8 mouse cellular contexts compared by ENCODE assay signal in the genomic region with DNA sequence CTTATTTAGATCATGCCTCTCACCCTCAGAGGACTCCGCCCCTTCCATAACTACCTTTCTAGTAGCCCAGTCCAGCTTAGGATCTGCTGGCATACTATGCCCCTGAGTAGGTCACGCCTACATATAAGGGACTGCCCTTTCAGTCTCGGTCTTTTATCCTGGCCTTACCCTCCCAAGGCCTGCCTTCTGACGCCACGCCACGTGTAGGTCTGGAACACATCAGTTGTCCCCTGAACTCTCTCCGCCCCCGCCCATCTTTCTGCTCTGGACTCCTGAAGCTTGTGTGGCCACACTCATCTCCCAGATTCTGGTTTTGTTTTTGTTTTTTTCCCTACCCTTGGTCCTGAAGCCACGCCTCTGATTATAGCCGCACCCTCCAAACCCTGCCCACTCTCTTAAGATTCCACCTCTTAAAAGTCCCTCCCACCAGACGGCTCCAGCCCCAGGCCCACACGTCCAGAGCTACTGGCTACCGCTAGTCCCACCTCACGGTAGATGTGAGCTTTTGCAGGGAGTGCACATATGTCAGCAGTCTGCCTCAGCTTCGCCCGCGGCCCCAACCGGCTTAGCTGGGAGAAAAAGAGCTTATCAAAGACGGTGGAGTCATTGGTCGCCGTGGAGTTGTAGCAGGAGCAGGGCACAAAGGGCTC. TPM values are rescaled to one million over a fixed set of nuclear protein-coding genes. Genes with fewer than 3 reads are reported as not detected.
DNase-seq lines count a peak whose midpoint lies in the region; ATAC-seq and TF ChIP-seq lines count a peak whose summit lies in the region.

No protein-coding gene starts in this region.

- peaks cover 35% of the 10 kb centered on the region for H3K36me3 ChIP-seq in heart, embryonic 12.5 days
- peaks cover 17% of the 10 kb centered on the region for H3K36me3 ChIP-seq in kidney, postnatal 0 days (ENCODE audit: insufficient read depth, low read length)

- peaks cover 23% of the 10 kb centered on the region for H3K27me3 ChIP-seq in heart, embryonic 12.5 days (replicated peaks)
- no peaks in the 10 kb centered on the region for H3K27me3 ChIP-seq in kidney, postnatal 0 days (ENCODE audit: insufficient read depth, low read length)

- 2% methylated on average over 21 of the region's 21 CpGs for WGBS in heart, embryonic 12.5 days
- WGBS in kidney, postnatal 0 days = 6% methylated on average over 21 of the region's 21 CpGs

- peak; percentile 18; the same call in 1 of the 2 replicates for TF ChIP-seq CTCF in kidney, postnatal 0 days (IDR thresholded peaks at IDR 0.05; ENCODE audit: low read depth)

- peak overlapping the region; percentile 67 for H3K27ac ChIP-seq in heart, embryonic 12.5 days (ENCODE audit: poor library complexity, severe bottlenecking)
- H3K27ac ChIP-seq in kidney, postnatal 0 days = no peak overlapping the region

- ATAC-seq in heart, embryonic 12.5 days (ENCODE audit: insufficient number of reproducible peaks, low FRiP score) = peak; percentile 82
- ATAC-seq in kidney, postnatal 0 days (replicated peaks; ENCODE audit: low FRiP score, low read depth) = peak; percentile 82
- ATAC-seq in frontal cortex, adult (ENCODE audit: low TSS enrichment) = no peak

- H3K4me2 ChIP-seq in heart, embryonic 12.5 days = peak overlapping the region; percentile 66
- peak overlapping the region; percentile 57 for H3K4me2 ChIP-seq in kidney, postnatal 0 days (ENCODE audit: low read length)

- peak overlapping the region; percentile 26 for H3K4me3 ChIP-seq in heart, embryonic 12.5 days
- H3K4me3 ChIP-seq in kidney, postnatal 0 days (replicated peaks; ENCODE audit: low read depth, low read length) = peak overlapping the region; percentile 20; the same call in 1 of the 2 replicates

- peak; percentile 31 to 45 for DNase-seq in cerebellum, postnatal 14 days
- no peak for DNase-seq in cerebellum, adult 8-10 months
- peak; percentile 81 for DNase-seq in embryo, embryonic 10 days (ENCODE audit: low spot score)
- DNase-seq in kidney, postnatal 0 days (ENCODE audit: low spot score) = peak; percentile 94
- peak; percentile 44 for DNase-seq in lung, postnatal 14 days
- peak; percentile 76 for DNase-seq in yolk sac, embryonic 10.5 days (ENCODE audit: low spot score)

- peaks cover 57% of the 10 kb centered on the region for H3K4me1 ChIP-seq in heart, embryonic 12.5 days (replicated peaks)
- H3K4me1 ChIP-seq in kidney, postnatal 0 days (replicated peaks; ENCODE audit: insufficient read depth, low read length) = peaks cover 12% of the 10 kb centered on the region

- peak overlapping the region; percentile 62 for H3K9ac ChIP-seq in heart, embryonic 12.5 days
- H3K9ac ChIP-seq in kidney, postnatal 0 days (ENCODE audit: low read depth, low read length) = 0 out of 2 replicates have a peak overlapping the region, but pooled peaks have one; percentile 25

- no peaks in the 10 kb centered on the region for H3K9me3 ChIP-seq in heart, embryonic 12.5 days (replicated peaks)
- H3K9me3 ChIP-seq in kidney, postnatal 0 days (replicated peaks; ENCODE audit: low read length) = no peaks in the 10 kb centered on the region

RNA-seq across cellular contexts. Expression of a gene that starts 3.9 kb away (rescaled TPM):
- 1.2 and 1.4 TPM in 2 replicates for polyA plus RNA-seq in heart, embryonic 12.5 days (2016; fragmentation: Nextera tagmentation; extraction: Ambion mirVana)
- 2.1 and 2.6 TPM in 2 replicates for polyA plus RNA-seq in kidney, postnatal 0 days (2015; fragmentation: Nextera tagmentation; extraction: Ambion mirVana)

RNA-seq across cellular contexts. Expression of a gene that starts 5.8 kb away (rescaled TPM):
- polyA plus RNA-seq in heart, embryonic 12.5 days (2016; fragmentation: Nextera tagmentation; extraction: Ambion mirVana) = 0.37 TPM in 2 replicates
- 0.18 and 0.45 TPM in 2 replicates for polyA plus RNA-seq in kidney, postnatal 0 days (2015; fragmentation: Nextera tagmentation; extraction: Ambion mirVana)

RNA-seq across cellular contexts. Expression of a gene that starts 19.5 kb away (rescaled TPM):
- polyA plus RNA-seq in heart, embryonic 12.5 days (2016; fragmentation: Nextera tagmentation; extraction: Ambion mirVana) = 131 and 138 TPM in 2 replicates
- polyA plus RNA-seq in kidney, postnatal 0 days (2015; fragmentation: Nextera tagmentation; extraction: Ambion mirVana) = 94.3 and 112 TPM in 2 replicates

RNA-seq across cellular contexts. Expression of a gene that starts 23.1 kb away (rescaled TPM):
- 0.99 and 1.5 TPM in 2 replicates for polyA plus RNA-seq in heart, embryonic 12.5 days (2016; fragmentation: Nextera tagmentation; extraction: Ambion mirVana)
- polyA plus RNA-seq in kidney, postnatal 0 days (2015; fragmentation: Nextera tagmentation; extraction: Ambion mirVana) = 0.47 and 1.3 TPM in 2 replicates

RNA-seq across cellular contexts. Expression of a gene that starts 30.4 kb away (rescaled TPM):
- 0.62 and 0.70 TPM in 2 replicates for polyA plus RNA-seq in heart, embryonic 12.5 days (2016; fragmentation: Nextera tagmentation; extraction: Ambion mirVana)
- 0.36 and 0.43 TPM in 2 replicates for polyA plus RNA-seq in kidney, postnatal 0 days (2015; fragmentation: Nextera tagmentation; extraction: Ambion mirVana)
